Mouse (Mus musculus) lung, postnatal 4 days (tissue): Measurements from ENCODE around the gene Hcfc1r1.
A peak's percentile ranks its signal among the peaks of the same experiment; 100 is the strongest.

Experiments
- DNase-seq, 2 experiments: peaks; one replicate each; pipeline ENCODE4 v3.0.0; 2021

Gene Hcfc1r1

DNA sequence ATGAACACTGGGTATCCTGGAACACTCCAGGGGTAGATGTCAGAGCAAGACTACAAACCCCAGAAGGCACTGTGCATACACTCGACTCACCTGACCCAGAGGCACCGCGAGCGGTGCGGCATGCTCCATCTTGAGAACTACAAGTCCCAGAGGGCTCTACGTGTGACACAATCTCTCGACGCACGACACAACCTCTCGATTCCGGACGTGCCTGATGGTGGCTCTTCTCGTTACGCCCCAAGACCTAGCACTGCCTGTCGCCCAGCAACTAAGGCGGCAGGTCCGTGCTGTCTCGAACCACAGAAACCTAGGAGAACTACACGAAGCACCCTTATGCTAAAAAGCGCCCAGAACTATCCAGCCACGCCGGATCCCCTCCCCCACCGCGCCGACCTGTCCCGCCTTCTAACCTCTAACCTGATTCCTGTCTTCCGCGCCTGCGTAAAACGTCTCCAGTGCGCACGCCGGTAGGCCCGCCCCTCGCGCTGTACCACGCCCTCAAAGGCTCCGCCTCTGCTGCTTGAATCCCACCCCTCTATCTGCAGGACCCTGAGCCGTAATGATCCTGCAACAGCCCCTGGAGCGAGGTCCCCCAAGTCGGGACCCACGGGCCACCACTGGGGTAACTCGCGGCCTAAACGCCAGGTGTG lies at the start of gene Hcfc1r1, which contains the start of gene Thoc6:
TSS of gene Hcfc1r1 (plus strand) at position 173 of the 650 bp plus-strand sequence.
TSS of gene Thoc6 (minus strand) at position 459 of the 650 bp plus-strand sequence.
- peak; percentile 93 for DNase-seq

- DNase-seq: no peak
Observed at GRCm38 (mm10) chr17:23627813-23628212, 45.6 kb upstream of the Hcfc1r1 start.

- peak; percentile 82 to 87 for DNase-seq
Observed at GRCm38 (mm10) chr17:23630195-23631020, 43.0 kb upstream of the Hcfc1r1 start.

GRCm38 (mm10) chr17:23631241-23631640 lies 42.2 kb upstream of the Hcfc1r1 start:
- DNase-seq: no peak

GRCm38 (mm10) chr17:23644613-23645495 lies 28.5 kb upstream of the Hcfc1r1 start, which contains the start of gene Mmp25:
Gene Mmp25 (minus strand): TSS chr17:23645277.
- DNase-seq: peak in 1 of 2 experiments; percentile 38

- no peak for DNase-seq
Observed at GRCm38 (mm10) chr17:23645894-23646293, 27.5 kb upstream of the Hcfc1r1 start.

- DNase-seq: no peak
Observed at GRCm38 (mm10) chr17:23651363-23651762, 22.0 kb upstream of the Hcfc1r1 start.

GRCm38 (mm10) chr17:23653324-23653723 lies 20.1 kb upstream of the Hcfc1r1 start:
- DNase-seq: no peak

DNA sequence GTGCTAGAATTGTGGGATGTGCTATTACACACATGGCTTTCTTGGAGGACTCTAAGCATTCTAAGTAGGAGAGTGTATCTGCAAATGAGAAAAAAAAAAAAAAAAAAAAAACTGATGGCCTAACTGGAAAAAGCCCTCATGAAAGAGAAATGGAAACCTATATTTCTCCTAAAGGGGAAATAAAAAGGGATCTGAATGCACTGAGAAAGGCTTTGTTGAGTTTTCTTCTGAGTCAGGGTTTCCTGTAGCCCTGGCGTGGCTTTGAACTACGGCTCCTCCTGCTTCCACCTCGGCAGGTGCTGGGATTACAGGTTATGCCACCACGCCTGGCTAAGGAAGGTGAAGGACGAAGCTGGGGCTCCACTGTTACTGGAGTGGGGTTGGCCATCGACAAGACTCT lies 19.4 kb upstream of the Hcfc1r1 start:
- no peak for DNase-seq

DNA sequence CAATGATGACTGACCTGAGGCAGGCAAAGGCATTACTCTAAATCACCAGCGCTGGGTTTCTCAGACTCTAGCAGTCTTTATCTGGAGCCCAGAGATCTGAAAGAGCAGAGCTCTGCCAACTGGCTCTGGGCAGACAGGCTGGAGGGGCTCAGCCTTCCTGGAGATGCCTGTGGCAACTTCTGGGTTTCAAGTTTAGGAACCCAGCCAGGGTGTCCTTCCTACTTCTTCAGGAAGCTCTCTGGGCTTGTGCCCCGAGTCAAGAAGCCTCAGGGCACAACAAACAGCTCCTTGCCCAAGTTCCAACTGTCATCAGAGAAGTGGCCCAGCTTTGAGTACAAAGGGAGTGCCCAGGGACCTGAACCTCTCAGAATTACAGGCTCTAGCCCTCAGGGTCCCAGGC lies 19.0 kb upstream of the Hcfc1r1 start:
- DNase-seq: no peak

- DNase-seq: no peak
Observed at GRCm38 (mm10) chr17:23658450-23658849, 14.9 kb upstream of the Hcfc1r1 start.

- DNase-seq: peak; percentile 76 to 78
Observed at GRCm38 (mm10) chr17:23660117-23660875, 13.1 kb upstream of the Hcfc1r1 start, which contains the start of gene Bicdl2. Gene Bicdl2 (plus strand): TSS chr17:23660506.

GRCm38 (mm10) chr17:23660876-23661200 lies 12.6 kb upstream of the Hcfc1r1 start:
- no peak for DNase-seq

GRCm38 (mm10) chr17:23661526-23661925 lies 11.9 kb upstream of the Hcfc1r1 start:
- peak in 1 of 2 experiments; percentile 34 for DNase-seq

GRCm38 (mm10) chr17:23664556-23665021 lies 8.8 kb upstream of the Hcfc1r1 start:
- DNase-seq: no peak

- no peak for DNase-seq
Observed at GRCm38 (mm10) chr17:23665511-23665910, 7.9 kb upstream of the Hcfc1r1 start.

DNA sequence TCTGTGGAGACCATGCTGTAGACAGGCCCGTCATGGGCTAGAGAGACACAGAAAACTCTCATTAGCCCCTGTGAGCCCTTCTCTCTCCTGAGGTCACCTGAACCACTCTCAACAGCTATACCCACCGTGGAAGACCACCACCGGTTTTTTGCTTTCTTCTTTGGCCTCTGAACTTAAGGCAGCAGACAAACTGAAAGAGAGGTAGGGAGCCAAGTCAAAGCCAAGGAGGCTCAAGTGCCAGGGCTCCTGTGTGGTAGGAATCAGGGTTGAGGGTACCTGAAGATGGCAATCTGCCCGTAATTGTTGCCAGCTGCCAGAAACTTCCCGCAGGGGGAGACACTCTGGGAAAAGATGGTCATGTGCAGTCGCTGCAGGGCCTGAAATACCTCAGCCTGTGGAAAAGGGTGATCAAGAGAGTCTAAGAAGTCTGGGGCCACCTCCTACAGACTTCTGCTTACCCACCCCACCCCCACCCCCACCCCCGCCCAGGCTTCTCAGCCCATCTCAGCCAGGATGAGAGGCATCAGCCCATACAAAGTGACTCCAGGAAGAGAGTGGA lies 2.8 kb upstream of the Hcfc1r1 start:
- no peak for DNase-seq

GRCm38 (mm10) chr17:23671519-23671918 lies 1.9 kb upstream of the Hcfc1r1 start:
- no peak for DNase-seq

GRCm38 (mm10) chr17:23672761-23673160 lies 635 bp upstream of the Hcfc1r1 start:
- no peak for DNase-seq

- no peak for DNase-seq
Observed at GRCm38 (mm10) chr17:23674271-23674952, 1.0 kb downstream of the Hcfc1r1 start.

DNA sequence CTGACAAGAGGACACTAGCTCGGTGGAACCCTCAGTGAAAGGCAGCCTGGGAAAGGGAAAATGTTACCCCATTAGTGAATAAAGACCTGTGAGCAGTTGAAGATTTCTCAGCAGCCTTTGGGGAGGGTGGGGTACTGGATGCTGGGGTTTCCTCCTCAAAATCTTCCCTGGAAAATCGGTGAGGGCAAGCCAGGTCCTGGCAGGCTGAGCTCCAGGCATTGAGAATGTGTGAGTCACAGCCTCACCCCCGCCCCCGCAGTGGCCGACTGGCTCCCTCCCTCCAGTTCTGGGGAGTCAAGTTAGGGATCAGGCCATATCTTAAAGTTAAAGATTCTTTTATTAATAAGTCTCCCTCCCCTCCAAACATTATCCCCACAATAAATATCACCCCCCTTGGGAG lies 1.7 kb downstream of the Hcfc1r1 start:
- DNase-seq: peak; percentile 63 to 64
